Mouse (Mus musculus): Measurements from ENCODE around the gene Chst14. TPM values are rescaled to one million over a fixed set of nuclear protein-coding genes. Genes with fewer than 3 reads are reported as not detected.

The Chst14 gene
- polyA plus RNA-seq, 1 experiment from 2014 or later = 4.7 TPM

DNA sequence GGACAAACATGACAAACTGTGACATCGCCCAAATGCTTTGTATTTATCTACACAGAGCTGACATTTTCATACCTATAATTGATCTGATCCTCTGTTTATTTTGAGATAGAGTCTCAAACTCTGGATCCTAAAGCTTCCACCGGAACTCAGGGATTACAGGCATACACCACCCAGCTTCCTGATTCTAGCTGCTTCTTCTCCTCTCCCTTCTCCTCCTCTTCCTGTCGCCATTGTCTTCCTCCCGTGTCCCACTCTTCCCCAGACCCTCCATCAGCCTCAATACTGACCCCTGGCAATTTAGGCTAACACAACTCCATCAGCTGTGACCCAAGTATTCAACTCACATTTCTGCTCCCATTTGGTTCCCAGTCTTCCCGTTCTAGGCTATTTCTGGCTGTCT is 50.6 kb downstream of the Chst14 start:
- peak overlapping the region; percentile 60 for H3K4me3 ChIP-seq
- H3K4me2 ChIP-seq = peak overlapping the region; percentile 90
- H3K27ac ChIP-seq = no peak overlapping the region
- WGBS = 15% methylated on average over 5 of the region's 5 CpGs
- H3K27me3 ChIP-seq (replicated peaks) = peaks cover 31% of the 10 kb centered on the region
- no peak for ATAC-seq (replicated peaks)
- H3K4me1 ChIP-seq = peaks cover 15% of the 10 kb centered on the region
- H3K9me3 ChIP-seq = no peaks in the 10 kb centered on the region
- H3K36me3 ChIP-seq (replicated peaks) = no peaks in the 10 kb centered on the region
- no peak overlapping the region for H3K9ac ChIP-seq

GRCm38 (mm10) chr2:118978064-118978463 is 51.8 kb downstream of the Chst14 start:
- Histone ChIP-seq H3K36me3 (replicated peaks) (no peaks in the 10 kb centered on the region), H3K4me1 (peaks cover 12% of the 10 kb centered on the region), H3K4me2 (no peak overlapping the region), H3K9me3 (no peaks in the 10 kb centered on the region), H3K4me3 (no peak overlapping the region), H3K9ac (no peak overlapping the region), H3K27ac (no peak overlapping the region), H3K27me3 (replicated peaks) (peaks cover 31% of the 10 kb centered on the region)
- 27% methylated on average over 6 of the region's 6 CpGs for whole genome bisulfite sequencing
- no peak for ATAC-seq (replicated peaks)

Other genes starting within 250 kb of the Chst14 start
- not detected in 2 replicates for gene Ankrd63, start 222.5 kb upstream of the Chst14 start, polyA plus RNA-seq (2015; fragmentation: Nextera tagmentation; extraction: Ambion mirVana)
- 0.43 and 0.71 TPM in 2 replicates for gene Plcb2, start 198.1 kb upstream of the Chst14 start, polyA plus RNA-seq (2015; fragmentation: Nextera tagmentation; extraction: Ambion mirVana)
- 20.5 and 21.6 TPM in 2 replicates for gene Inafm2, start 180.7 kb upstream of the Chst14 start, polyA plus RNA-seq (2015; fragmentation: Nextera tagmentation; extraction: Ambion mirVana)
- 1.3 and 2.1 TPM in 2 replicates for gene Ccdc9b, start 163.8 kb upstream of the Chst14 start, polyA plus RNA-seq (2015; fragmentation: Nextera tagmentation; extraction: Ambion mirVana)
- gene Phgr1, start 153.7 kb upstream of the Chst14 start, polyA plus RNA-seq (2015; fragmentation: Nextera tagmentation; extraction: Ambion mirVana) = not detected in 2 replicates
- 65.5 and 75.2 TPM in 2 replicates for gene Disp2, start 146.8 kb upstream of the Chst14 start, polyA plus RNA-seq (2015; fragmentation: Nextera tagmentation; extraction: Ambion mirVana)
- 17.7 and 20.9 TPM in 2 replicates for gene Knstrn, start 112.5 kb upstream of the Chst14 start, polyA plus RNA-seq (2015; fragmentation: Nextera tagmentation; extraction: Ambion mirVana)
- 43.0 and 50.4 TPM in 2 replicates for gene Ivd, start 64.5 kb upstream of the Chst14 start, polyA plus RNA-seq (2015; fragmentation: Nextera tagmentation; extraction: Ambion mirVana)
- gene Bahd1, start 26.1 kb upstream of the Chst14 start, polyA plus RNA-seq (2015; fragmentation: Nextera tagmentation; extraction: Ambion mirVana) = 8.4 and 8.8 TPM in 2 replicates
- 37.1 and 38.5 TPM in 2 replicates for gene Ccdc32, start 102.9 kb downstream of the Chst14 start, polyA plus RNA-seq (2015; fragmentation: Nextera tagmentation; extraction: Ambion mirVana)
- gene Rpusd2, start 108.3 kb downstream of the Chst14 start, polyA plus RNA-seq (2015; fragmentation: Nextera tagmentation; extraction: Ambion mirVana) = 4.6 and 4.9 TPM in 2 replicates
- gene Knl1, start 120.6 kb downstream of the Chst14 start, polyA plus RNA-seq (2015; fragmentation: Nextera tagmentation; extraction: Ambion mirVana) = 5.9 and 7.2 TPM in 2 replicates
- 8.3 and 9.8 TPM in 2 replicates for gene Rad51, start 186.3 kb downstream of the Chst14 start, polyA plus RNA-seq (2015; fragmentation: Nextera tagmentation; extraction: Ambion mirVana)
- gene Rmdn3, start 230.5 kb downstream of the Chst14 start, polyA plus RNA-seq (2015; fragmentation: Nextera tagmentation; extraction: Ambion mirVana) = 46.7 and 49.6 TPM in 2 replicates
- gene Gchfr, start 241.3 kb downstream of the Chst14 start, polyA plus RNA-seq (2015; fragmentation: Nextera tagmentation; extraction: Ambion mirVana) = 6.8 and 7.8 TPM in 2 replicates
- 1.1 and 1.2 TPM in 2 replicates for gene Gm14137, start 248.0 kb downstream of the Chst14 start, polyA plus RNA-seq (2015; fragmentation: Nextera tagmentation; extraction: Ambion mirVana)

Data from midbrain, embryonic 15.5 days (tissue).